Mouse (Mus musculus) stomach, embryonic 16.5 days (tissue): ENCODE measurements around the gene Vmn2r96. TPM values are rescaled to one million over a fixed set of nuclear protein-coding genes. Genes with fewer than 3 reads are reported as not detected.
"Not testable (repeated sequence)": the region's sequence is repeated elsewhere in the genome, so short reads cannot be mapped to it uniquely, and the experiment has no call there.

Experiments used
- ATAC-seq: fragments of 200-750 bp; cut with Nextera tagmentation; 2 replicates; pipeline ENCODE4 v1.8.0; 2017; ENCODE audit warnings: moderate number of reproducible peaks, moderate TSS enrichment; ENCODE audit not compliant: insufficient read depth, low FRiP score
- H3K27ac ChIP-seq: fragments of 300-500 bp; sonication (generic); 2 replicates; pipeline ENCODE4 v1.5.1; 2014; ENCODE audit warnings: low read length
- H3K27me3 ChIP-seq: fragments of 300-500 bp; sonication (generic); 2 replicates; pipeline ENCODE4 v1.6.1; 2014; ENCODE audit warnings: low read length, control low read depth, mixed read lengths; ENCODE audit not compliant: control insufficient read depth, insufficient read depth
- H3K36me3 ChIP-seq: fragments of 300-500 bp; sonication (generic); 2 replicates; pipeline ENCODE4 v1.6.1; 2014; ENCODE audit warnings: low read length; ENCODE audit not compliant: control insufficient read depth, insufficient read depth
- H3K4me1 ChIP-seq: fragments of 300-500 bp; sonication (generic); 2 replicates; pipeline ENCODE4 v1.6.1; 2014; ENCODE audit warnings: low read length, control low read depth, mixed read lengths; ENCODE audit not compliant: control insufficient read depth, insufficient read depth
- H3K4me2 ChIP-seq: fragments of 300-500 bp; sonication (generic); 2 replicates; pipeline ENCODE4 v1.6.1; 2014; ENCODE audit warnings: low read depth, low read length, mixed read lengths
- H3K4me3 ChIP-seq: fragments of 300-500 bp; sonication (generic); replicated peaks from 2 replicates; pipeline ENCODE4 v1.5.1; 2014; ENCODE audit warnings: mild to moderate bottlenecking, low read length
- H3K9ac ChIP-seq: fragments of 300-500 bp; sonication (generic); 2 replicates; pipeline ENCODE4 v1.6.1; 2014; ENCODE audit warnings: low read length
- H3K9me3 ChIP-seq: fragments of 300-500 bp; sonication (generic); replicated peaks from 2 replicates; pipeline ENCODE4 v1.6.1; 2016; ENCODE audit warnings: low read length, control low read depth; ENCODE audit not compliant: control insufficient read depth
- WGBS: fragments of 180-500 bp; shearing (Covaris S2); extraction: QIAGEN DNeasy Blood & Tissue Kit; methylation state at CpG from one replicate; pipeline ENCODE4 v1.1.7; 2014; 5-methylcytosine and 5-hydroxymethylcytosine counted together
- polyA plus RNA-seq: library from polyadenylated mRNA; unstranded; fragments of >200 nt; fragmentation: Nextera tagmentation; extraction: Ambion mirVana; gene quantifications from 2 replicates; pipeline ENCODE4 v1.2.1, GENCODE M21; 2015

Gene Vmn2r96
- polyA plus RNA-seq = not detected in 2 replicates

DNA sequence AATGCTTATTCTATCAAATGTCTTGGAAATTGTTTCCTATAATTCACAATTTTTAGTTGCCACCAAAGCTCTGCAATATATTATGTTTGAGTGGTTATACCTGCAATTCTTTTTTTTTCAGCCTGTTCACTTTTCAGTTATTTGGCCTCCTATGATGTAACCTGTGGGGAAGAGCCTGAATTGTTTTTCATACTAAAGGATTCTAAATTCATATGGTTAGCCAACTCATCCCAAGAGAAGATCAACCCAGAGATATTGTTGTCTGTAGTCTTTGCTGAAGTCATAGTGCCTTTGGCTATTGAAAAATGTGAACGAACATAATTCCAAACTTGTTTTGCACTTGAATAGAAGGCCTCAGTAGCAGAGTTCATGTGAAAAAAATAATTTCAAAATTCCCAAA is at the start of gene Vmn2r96:
TSS of gene Vmn2r96 (plus strand) at position 301 of the 400 bp plus-strand sequence.
- H3K4me3 ChIP-seq, H3K4me1 ChIP-seq, H3K9ac ChIP-seq, H3K27ac ChIP-seq, ATAC-seq, H3K27me3 ChIP-seq, H3K9me3 ChIP-seq, H3K36me3 ChIP-seq, H3K4me2 ChIP-seq: not testable (repeated sequence)
- 80% methylated on average over 1 of the region's 1 CpGs for WGBS

GRCm38 (mm10) chr17:18523371-18523770 is 49.6 kb upstream of the Vmn2r96 start:
- no peaks in the 10 kb centered on the region for H3K9me3 ChIP-seq
- H3K36me3 ChIP-seq = no peaks in the 10 kb centered on the region
- no peak overlapping the region for H3K9ac ChIP-seq
- H3K4me2 ChIP-seq = no peak overlapping the region
- H3K4me3 ChIP-seq = no peak overlapping the region
- H3K4me1 ChIP-seq = no peaks in the 10 kb centered on the region
- H3K27ac ChIP-seq = no peak overlapping the region
- ATAC-seq = no peak
- no peaks in the 10 kb centered on the region for H3K27me3 ChIP-seq

DNA sequence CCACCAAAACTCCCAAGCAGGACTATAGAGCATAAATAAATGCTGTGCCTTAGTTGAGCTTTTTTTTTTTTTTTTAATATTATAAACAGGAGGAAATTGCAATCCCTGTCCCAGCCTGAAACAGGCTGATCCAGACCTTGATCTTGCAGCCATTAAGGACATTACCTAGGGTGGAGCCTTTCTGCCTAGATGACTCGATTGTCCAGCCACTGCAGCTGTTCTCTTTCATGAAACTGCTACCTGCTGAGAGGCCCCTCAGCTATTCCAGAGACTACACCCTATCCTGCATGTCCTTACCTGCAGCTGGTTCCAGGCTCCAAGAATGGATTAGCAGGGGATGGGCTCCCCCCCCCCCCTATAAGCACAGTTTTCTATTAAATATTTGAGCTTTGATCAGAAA is 49.0 kb upstream of the Vmn2r96 start:
- Histone ChIP-seq H3K27ac (no peak overlapping the region), H3K9me3 (no peaks in the 10 kb centered on the region), H3K36me3 (no peaks in the 10 kb centered on the region), H3K9ac (no peak overlapping the region), H3K4me1 (no peaks in the 10 kb centered on the region), H3K27me3 (no peaks in the 10 kb centered on the region), H3K4me3 (no peak overlapping the region), H3K4me2 (no peak overlapping the region)
- WGBS = 80% methylated on average over 1 of the region's 1 CpGs
- ATAC-seq = no peak

- not testable (repeated sequence) for H3K4me2 ChIP-seq, H3K27me3 ChIP-seq, ATAC-seq, H3K9ac ChIP-seq, H3K9me3 ChIP-seq, H3K4me3 ChIP-seq, H3K27ac ChIP-seq, H3K4me1 ChIP-seq, H3K36me3 ChIP-seq
- WGBS = 88% methylated on average over 31 of the region's 31 CpGs
These were observed 14.5 kb upstream of the Vmn2r96 start for GRCm38 (mm10) chr17:18558212-18559158.

GRCm38 (mm10) chr17:18566186-18566585 is 6.8 kb upstream of the Vmn2r96 start:
- ATAC-seq = not testable (repeated sequence)

GRCm38 (mm10) chr17:18615151-18615550 is 42.2 kb downstream of the Vmn2r96 start:
- H3K4me3 ChIP-seq, H3K9ac ChIP-seq, H3K27me3 ChIP-seq, H3K27ac ChIP-seq, H3K9me3 ChIP-seq, H3K4me1 ChIP-seq, ATAC-seq, H3K36me3 ChIP-seq, H3K4me2 ChIP-seq: not testable (repeated sequence)
- WGBS = 81% methylated on average over 6 of the region's 6 CpGs

More at GRCm38 (mm10) chr17:18566186-18566585, 6.8 kb upstream of the Vmn2r96 start:
- not testable (repeated sequence) for H3K4me1 ChIP-seq, H3K4me2 ChIP-seq, H3K27me3 ChIP-seq, H3K36me3 ChIP-seq, H3K9ac ChIP-seq, H3K9me3 ChIP-seq, H3K27ac ChIP-seq, H3K4me3 ChIP-seq
- WGBS = 88% methylated on average over 17 of the region's 17 CpGs

GRCm38 (mm10) chr17:18626532-18626931 is 53.6 kb downstream of the Vmn2r96 start:
- Histone ChIP-seq H3K27me3 (no peaks in the 10 kb centered on the region), H3K36me3 (no peaks in the 10 kb centered on the region), H3K9ac (no peak overlapping the region), H3K4me3 (no peak overlapping the region), H3K9me3 (no peaks in the 10 kb centered on the region), H3K27ac (no peak overlapping the region), H3K4me2 (no peak overlapping the region), H3K4me1 (no peaks in the 10 kb centered on the region)
- no peak for ATAC-seq

Other genes starting within 250 kb of the Vmn2r96 start
- not detected in 2 replicates for gene Vmn2r95, start 149.1 kb upstream of the Vmn2r96 start, polyA plus RNA-seq